Mouse (Mus musculus) stomach, postnatal 0 days (tissue): ENCODE results near the gene Zfp428.

ENCODE experiments used
- CTCF ChIP-seq: IDR thresholded peaks from 2 replicates; pipeline ENCODE4 v1.5.1; 2016; ENCODE audit warnings: antibody characterized with exemption, low read depth, mild to moderate bottlenecking, moderate library complexity
- EP300 ChIP-seq: optimal IDR thresholded peaks from 2 replicates; pipeline ENCODE3; 2016; ENCODE audit warnings: antibody characterized with exemption

DNA sequence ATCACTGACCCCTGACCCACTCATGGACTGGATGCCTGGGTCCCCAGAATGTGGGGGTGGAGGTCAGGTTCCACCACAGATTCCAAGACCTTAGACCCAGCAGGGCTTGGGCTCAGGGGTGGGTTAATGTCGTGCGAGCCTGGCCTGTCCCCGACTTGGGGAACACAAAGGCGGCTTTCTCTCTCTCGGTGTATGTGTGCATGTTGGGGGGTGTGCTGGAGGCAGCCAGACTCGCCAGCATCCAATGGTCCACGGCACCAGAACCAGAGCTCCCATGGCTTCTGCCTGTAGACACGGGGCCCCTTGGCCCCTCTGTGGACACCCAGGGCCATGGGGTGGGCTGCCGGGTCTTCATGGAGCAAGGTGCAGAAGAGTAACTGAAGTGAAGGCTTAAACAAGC is 21.3 kb upstream of the Zfp428 start:
- TF ChIP-seq EP300 (no peak), CTCF (no peak)
